Mouse (Mus musculus) kidney, adult 2 months (tissue): ENCODE data around the gene Nars2. TPM values are rescaled to one million over a fixed set of nuclear protein-coding genes. Genes with fewer than 3 reads are reported as not detected.

ENCODE experiments used
- DNase-seq: peaks from one replicate; pipeline ENCODE4 v3.0.0; 2021
- H3K27ac ChIP-seq: fragments of 200-500 bp; 2 replicates; pipeline ENCODE4 v1.5.1; 2012; ENCODE audit warnings: low read depth, low read length, control low read depth, inconsistent platforms; ENCODE audit not compliant: insufficient read depth
- H3K27me3 ChIP-seq: fragments of 200-500 bp; replicated peaks from 2 replicates; pipeline ENCODE4 v1.6.1; 2012; ENCODE audit warnings: mild to moderate bottlenecking, moderate library complexity, low read length, inconsistent platforms; ENCODE audit not compliant: control insufficient read depth, insufficient read depth
- H3K36me3 ChIP-seq: fragments of 200-500 bp; 2 replicates; pipeline ENCODE4 v1.6.1; 2012; ENCODE audit warnings: mild to moderate bottlenecking, moderate library complexity, low read length, inconsistent platforms; ENCODE audit not compliant: control insufficient read depth, insufficient read depth
- H3K4me1 ChIP-seq: fragments of 200-500 bp; 2 replicates; pipeline ENCODE4 v1.6.1; 2011; ENCODE audit warnings: low read length; ENCODE audit not compliant: control insufficient read depth, insufficient read depth
- H3K4me3 ChIP-seq: fragments of 200-500 bp; 2 replicates; pipeline ENCODE4 v1.5.1; 2011; ENCODE audit warnings: mild to moderate bottlenecking, low read depth, low read length, control low read depth; ENCODE audit not compliant: insufficient read depth
- CTCF ChIP-seq: fragments of 200-500 bp; conservative IDR thresholded peaks from 2 replicates; pipeline ENCODE4 v1.5.1; 2011; ENCODE audit warnings: low read depth, mild to moderate bottlenecking, control low read depth, low read length, moderate library complexity, mixed read lengths; ENCODE audit not compliant: insufficient read depth, insufficient read length
- POLR2A ChIP-seq: fragments of 200-500 bp; IDR thresholded peaks from one replicate; pipeline ENCODE4 v1.6.1; 2011; ENCODE audit warnings: low read depth, low read length, control low read depth
- WGBS: fragments of 180-500 bp; shearing (Covaris S2); methylation state at CpG from one replicate; pipeline ENCODE4 v1.1.7; 2018; 5-methylcytosine and 5-hydroxymethylcytosine counted together
- polyA plus RNA-seq: library from polyadenylated mRNA; depleted of rRNA; stranded (reverse); fragments of >200 nt; gene quantifications from 2 replicates; pipeline ENCODE4 v1.2.3, GENCODE M21; 2012; rRNA removed

Nars2 gene
- 4.2 and 5.2 TPM in 2 replicates for polyA plus RNA-seq

- DNase-seq, result peak; percentile 95
- peak; percentile 96 for TF ChIP-seq POLR2A
- peak; percentile 32; the same call in 1 of the 2 replicates for TF ChIP-seq CTCF
- H3K36me3 ChIP-seq, result no peaks in the 10 kb centered on the region
- peak within 1 kb of the TSS; percentile 69 for H3K27ac ChIP-seq
- no peaks in the 10 kb centered on the region for H3K27me3 ChIP-seq
- H3K4me1 ChIP-seq, result no peaks in the 10 kb centered on the region; the same call in 1 of the 2 replicates
- peak within 1 kb of the TSS; percentile 87 for H3K4me3 ChIP-seq
- under 1% methylated on average over 62 of the region's 62 CpGs for WGBS
Measured at GRCm38 (mm10) chr7:96951281-96952051, at the start of gene Nars2. Gene Nars2 (plus strand): TSS chr7:96951505.

- Histone ChIP-seq H3K36me3 (no peaks in the 10 kb centered on the region), H3K4me1 (no peaks in the 10 kb centered on the region), H3K27ac (no peak overlapping the region), H3K27me3 (no peaks in the 10 kb centered on the region), H3K4me3 (no peak overlapping the region)
- no peak for TF ChIP-seq CTCF
- TF ChIP-seq POLR2A, result no peak
- DNase-seq, result no peak
- 51% methylated on average over 5 of the region's 5 CpGs for WGBS
Measured at GRCm38 (mm10) chr7:96902183-96902582, 49.1 kb upstream of the Nars2 start.

GRCm38 (mm10) chr7:96903088-96903985, 48.0 kb upstream of the Nars2 start:
- TF ChIP-seq CTCF, result no peak
- no peak for TF ChIP-seq POLR2A
- Histone ChIP-seq H3K27ac (no peak overlapping the region), H3K27me3 (no peaks in the 10 kb centered on the region), H3K4me1 (no peaks in the 10 kb centered on the region), H3K4me3 (no peak overlapping the region), H3K36me3 (no peaks in the 10 kb centered on the region)
- 90% methylated on average over 17 of the region's 17 CpGs for WGBS
- DNase-seq, result no peak

- Histone ChIP-seq H3K36me3 (no peaks in the 10 kb centered on the region), H3K4me1 (no peaks in the 10 kb centered on the region), H3K27me3 (no peaks in the 10 kb centered on the region), H3K27ac (no peak overlapping the region), H3K4me3 (no peak overlapping the region)
- no peak for TF ChIP-seq POLR2A
- TF ChIP-seq CTCF, result no peak
- WGBS, result 69% methylated on average over 3 of the region's 3 CpGs
- DNase-seq, result no peak
Measured at GRCm38 (mm10) chr7:96904442-96904841, 46.9 kb upstream of the Nars2 start.

DNA sequence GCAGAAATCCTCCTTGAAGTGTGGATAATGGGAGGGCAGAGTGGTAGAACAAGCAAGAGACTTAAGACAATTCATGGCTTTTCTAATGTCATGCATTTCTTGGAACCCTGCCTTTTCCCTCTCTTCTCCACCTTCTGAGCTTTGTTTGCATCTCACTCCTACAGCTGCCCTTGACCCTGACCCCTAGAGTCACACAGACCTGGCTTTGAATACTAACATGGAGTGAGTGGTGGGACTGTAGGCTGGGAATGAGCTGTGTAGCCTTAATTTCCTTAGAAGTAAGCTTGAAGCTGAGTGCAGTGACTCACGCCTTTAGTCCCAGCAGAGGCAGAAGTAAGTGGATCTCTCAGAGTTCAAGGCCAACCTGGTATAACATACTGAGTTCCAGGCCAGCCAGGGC, 46.4 kb upstream of the Nars2 start:
- WGBS, result 90% methylated on average over 1 of the region's 1 CpGs
- no peaks in the 10 kb centered on the region for H3K36me3 ChIP-seq
- H3K4me1 ChIP-seq, result no peaks in the 10 kb centered on the region
- H3K27me3 ChIP-seq, result no peaks in the 10 kb centered on the region
- H3K4me3 ChIP-seq, result no peak overlapping the region
- no peak for DNase-seq
- no peak for TF ChIP-seq POLR2A
- TF ChIP-seq CTCF, result no peak
- H3K27ac ChIP-seq, result no peak overlapping the region

DNA sequence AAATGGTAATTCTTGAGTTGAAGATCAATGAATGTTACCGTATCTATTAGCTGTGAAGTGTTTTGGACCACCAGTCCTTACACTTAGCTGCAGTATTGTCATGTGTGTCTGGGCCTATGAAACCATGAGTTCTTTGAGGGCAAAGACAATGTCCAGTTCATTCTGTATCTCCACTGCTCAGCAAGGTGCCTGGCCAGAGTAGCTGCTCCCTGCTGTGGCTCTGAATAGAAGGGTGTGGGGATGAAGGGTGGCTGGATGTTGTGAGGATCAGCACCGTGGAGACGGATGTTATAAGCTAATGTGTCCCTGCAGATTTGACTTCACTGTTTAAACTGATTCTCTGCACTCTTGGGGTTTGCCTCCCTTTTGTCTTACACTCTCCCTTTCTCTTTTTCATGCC, 45.9 kb upstream of the Nars2 start:
- TF ChIP-seq POLR2A, result no peak
- no peak for TF ChIP-seq CTCF
- 97% methylated on average over 3 of the region's 3 CpGs for WGBS
- no peaks in the 10 kb centered on the region for H3K36me3 ChIP-seq

DNA sequence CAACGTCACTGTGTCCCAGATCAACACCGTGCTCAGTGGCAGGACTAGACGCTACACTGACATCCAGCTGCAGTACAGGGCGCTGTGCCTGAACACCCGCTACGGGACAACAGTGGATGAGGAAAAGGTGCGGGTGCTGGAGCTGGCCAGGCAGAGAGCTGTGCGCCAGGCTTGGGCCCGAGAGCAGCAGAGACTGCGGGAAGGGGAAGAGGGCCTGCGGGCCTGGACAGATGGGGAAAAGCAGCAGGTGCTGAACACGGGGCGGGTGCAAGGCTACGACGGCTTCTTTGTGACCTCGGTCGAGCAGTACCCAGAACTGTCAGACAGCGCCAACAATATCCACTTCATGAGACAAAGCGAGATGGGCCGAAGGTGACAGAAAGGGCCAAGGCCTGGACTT, 45.1 kb upstream of the Nars2 start:
- TF ChIP-seq CTCF (no peak), POLR2A (no peak)
- no peak for DNase-seq
- Histone ChIP-seq H3K4me1 (no peaks in the 10 kb centered on the region), H3K36me3 (no peaks in the 10 kb centered on the region), H3K27me3 (no peaks in the 10 kb centered on the region; the same call in 1 of the 2 replicates), H3K4me3 (no peak overlapping the region), H3K27ac (no peak overlapping the region)
- 94% methylated on average over 20 of the region's 20 CpGs for WGBS

More for the DNA sequence above, 45.9 kb upstream of the Nars2 start:
- no peak overlapping the region for H3K4me3 ChIP-seq
- H3K27ac ChIP-seq, result no peak overlapping the region
- no peaks in the 10 kb centered on the region for H3K27me3 ChIP-seq
- no peaks in the 10 kb centered on the region for H3K4me1 ChIP-seq
- DNase-seq, result no peak
